Mouse (Mus musculus): ENCODE results near the gene Hoxd11.

Hoxd11 gene

DNA sequence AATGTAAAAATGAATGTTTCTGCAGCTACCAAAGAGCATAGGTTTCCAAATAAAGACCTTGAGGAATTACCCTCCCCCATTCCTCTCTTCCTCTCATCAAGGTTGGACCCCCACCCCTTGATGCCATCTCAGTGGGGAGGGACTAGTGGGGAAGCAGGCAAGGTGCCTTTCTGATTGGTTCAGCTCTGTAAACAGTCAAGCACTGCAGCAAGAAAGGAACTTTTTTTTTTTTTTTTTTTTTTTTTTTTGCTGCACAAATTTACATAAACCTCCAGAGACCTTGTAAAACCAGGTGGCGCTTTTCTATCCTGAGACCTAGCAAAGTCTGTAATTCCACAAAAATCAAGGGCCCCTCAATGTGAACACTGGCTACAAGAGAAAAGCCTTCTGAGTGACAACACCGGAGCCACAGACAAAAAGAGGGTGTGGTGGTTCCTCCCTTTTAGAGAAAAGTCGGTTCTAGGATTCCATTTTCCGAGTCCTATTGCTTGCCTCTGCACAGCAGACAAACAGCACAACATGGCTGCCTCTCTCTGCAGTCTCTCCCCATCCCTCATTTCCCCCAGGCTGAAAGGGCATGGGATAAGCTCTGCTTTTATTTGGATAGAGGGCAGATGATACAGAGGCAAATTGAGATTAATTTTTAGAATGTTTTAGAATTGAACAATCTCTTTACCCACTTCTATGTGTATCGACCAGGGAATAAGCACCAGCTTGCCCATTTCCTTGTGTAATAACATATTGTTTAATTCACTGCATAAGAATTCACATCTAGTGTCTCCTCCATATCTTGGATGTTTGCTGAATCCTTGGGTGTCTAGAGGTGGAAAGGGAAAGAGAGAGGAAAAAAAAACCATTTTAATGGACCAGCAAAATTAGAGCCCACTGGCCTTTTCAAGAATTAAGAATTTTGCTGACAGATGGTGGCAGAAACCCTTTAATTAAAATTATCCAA lies 30.4 kb downstream of the Hoxd11 start:
- no peak for DNase-seq (ENCODE audit: low spot score)

DNA sequence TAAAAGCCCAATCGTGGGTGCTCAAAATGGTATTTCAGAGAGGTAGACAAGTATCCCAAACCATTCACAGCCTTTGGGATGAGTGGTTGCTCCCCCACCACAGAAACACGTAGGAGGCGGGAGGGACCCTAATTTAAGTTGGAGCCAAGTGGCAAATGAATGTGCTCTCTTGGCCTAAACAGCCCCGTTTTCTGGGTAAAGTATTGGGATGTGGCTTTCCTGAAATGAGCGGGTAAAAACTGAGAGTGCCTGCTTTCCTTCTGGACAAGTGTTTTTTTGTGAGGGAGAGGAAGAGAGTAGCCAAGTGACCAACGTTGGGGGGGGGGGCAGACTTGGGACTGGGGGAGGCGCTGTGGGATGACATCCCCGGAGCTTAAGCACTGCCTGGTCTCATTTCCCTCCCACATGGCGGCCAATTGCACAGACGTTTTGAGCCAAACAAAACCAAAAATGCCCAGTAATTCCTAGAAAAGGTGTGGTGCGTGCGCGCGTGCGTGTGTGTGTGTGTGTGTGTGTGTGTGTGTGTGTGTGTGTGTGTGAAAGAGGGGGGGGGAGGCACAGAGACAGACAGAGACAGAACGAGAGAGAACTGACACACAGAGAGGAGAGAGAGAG lies 31.7 kb downstream of the Hoxd11 start:
- no peak for DNase-seq (ENCODE audit: low spot score)

DNA sequence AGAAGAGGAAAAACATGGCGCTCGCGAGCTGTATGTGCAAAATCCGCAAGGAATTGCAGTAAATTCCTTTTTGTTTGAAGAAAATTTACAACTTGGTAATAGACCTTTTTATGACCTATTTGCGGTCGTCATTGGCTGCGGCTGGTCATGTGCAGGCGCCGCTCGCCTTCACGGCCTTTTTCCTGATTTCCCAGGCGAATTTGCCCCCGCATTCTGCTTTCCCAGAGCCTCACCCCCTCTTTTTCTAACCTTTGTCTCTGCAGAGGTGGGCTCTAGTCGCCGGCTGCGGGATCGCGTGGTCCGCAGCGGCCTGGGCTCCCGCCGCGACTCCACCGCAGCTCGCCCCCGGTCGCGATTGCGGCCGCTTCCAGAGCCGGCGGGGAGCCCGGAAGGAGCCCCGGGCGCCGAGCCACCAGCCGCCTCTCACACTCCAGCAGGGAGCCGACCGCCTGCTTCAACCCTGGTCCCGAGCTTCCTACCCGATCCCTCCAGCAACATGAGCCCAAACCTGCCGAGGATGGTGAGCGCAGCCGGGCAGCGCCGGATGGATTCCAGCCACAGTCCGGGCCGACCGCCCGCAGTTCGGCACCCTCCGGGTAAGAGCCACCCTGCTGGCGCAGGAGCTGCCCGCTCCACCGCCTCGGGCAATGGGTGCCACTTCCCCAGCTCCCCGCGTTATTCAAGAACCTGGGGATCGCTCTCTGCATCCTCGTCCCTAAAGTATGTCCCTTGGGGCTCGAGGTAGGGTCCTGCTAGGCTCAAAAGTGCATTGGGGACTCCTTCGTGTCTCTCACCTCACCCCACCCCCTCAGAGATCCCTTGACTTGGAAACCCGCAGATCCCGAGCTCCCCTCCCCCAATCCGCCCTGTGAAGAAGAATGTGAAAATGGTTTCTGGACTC lies 32.6 kb downstream of the Hoxd11 start, which contains the start of the genes Hoxd3 and Hoxd4:
Gene Hoxd3 (plus strand): TSS at position 207 of the 901 bp plus-strand sequence.
Gene Hoxd4 (plus strand): TSS at position 209 of the 901 bp plus-strand sequence.
- no peak for DNase-seq (ENCODE audit: low spot score)

DNA sequence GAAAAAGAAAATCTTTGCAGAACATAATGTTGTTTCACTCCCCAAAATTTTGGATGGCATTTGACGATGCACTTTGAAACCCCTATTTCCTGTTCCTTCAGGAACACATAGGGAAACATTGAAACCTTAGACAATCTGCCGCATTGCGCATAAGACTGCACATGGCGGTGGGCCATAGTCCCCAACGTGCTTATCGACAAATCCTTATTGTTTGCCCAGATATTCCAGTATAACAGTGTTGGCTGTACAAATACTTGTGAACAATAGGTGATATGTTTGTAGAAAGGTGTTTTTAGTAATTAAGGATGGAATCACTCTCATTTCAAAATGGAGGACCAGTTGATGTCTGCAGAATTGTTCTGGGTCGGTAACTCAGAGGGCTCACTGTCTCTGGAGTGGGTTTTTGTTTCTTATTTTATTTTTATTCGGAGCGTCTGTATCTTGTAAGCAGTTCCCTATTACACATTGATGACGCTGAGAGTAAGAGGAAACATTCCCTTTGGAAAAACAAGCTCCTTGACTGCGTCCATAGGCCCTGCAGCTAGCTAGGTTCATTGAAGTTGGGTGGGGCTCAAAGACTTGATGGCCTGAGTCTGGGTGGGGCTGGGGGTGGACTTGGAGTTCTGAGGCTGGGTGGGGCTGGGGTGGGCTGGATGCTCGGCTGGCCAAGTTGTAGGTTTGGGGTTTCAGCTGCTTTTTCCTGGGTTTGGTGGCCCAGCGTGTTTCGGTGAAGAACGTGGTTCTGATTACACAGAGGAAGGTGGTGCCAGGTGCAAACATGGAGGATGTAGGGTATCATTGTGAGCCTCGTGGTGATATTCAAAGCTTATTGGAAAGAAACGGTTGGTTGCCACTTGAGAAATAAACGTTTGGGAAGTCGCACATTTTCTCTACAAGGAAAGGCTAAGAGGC lies 34.1 kb downstream of the Hoxd11 start:
- no peak for DNase-seq (ENCODE audit: low spot score)

DNA sequence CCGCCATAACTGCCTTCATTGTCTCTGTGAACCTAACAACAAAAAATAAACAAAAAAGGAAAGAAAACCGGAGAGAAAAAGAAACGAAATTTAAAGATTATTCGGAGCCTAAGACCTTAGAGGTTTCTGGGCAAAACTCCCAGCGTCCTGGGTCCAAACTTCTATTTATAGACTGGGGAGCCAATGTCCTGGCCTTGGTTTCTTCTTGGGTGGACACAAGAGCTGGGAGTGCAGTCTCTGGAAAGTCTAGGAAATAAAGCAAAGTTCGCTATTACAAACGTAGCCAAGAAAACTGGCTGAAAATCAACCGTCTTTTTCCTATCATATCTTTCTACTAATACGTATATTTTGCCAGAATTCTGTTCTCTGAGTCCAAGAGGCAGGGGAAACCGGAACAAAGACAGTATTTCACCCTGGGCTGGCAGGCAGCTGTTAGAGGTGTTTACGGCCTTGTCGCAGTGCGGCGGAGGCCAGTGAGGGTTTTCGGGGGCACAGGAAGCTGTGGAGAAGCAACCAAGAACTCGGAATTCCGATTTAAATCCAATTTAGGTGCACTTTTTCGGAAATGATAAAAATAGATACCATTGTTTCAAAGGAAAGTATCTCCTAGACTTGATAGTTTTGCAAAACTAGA lies 34.9 kb downstream of the Hoxd11 start:
- DNase-seq (ENCODE audit: low spot score), result no peak

DNA sequence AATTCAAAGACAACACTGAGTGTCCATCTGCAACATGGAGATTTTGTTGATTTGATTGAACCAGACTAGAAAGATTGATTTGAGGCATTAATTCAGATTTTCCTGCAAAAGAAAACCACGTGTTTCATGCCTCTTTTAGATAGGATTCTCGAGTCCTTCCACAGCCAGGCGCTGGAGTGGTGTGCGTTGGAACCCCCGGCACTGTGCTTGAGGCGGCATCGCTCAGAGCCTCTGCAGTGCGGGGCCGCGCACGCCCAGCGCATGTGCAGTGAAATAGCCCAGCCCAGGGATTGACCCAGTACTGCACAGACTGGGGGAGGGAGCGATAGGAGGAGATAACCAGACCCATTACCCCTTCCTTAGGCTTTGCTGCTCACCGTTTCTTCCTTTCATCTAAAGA lies 35.5 kb downstream of the Hoxd11 start:
- no peak for DNase-seq (ENCODE audit: low spot score)

DNA sequence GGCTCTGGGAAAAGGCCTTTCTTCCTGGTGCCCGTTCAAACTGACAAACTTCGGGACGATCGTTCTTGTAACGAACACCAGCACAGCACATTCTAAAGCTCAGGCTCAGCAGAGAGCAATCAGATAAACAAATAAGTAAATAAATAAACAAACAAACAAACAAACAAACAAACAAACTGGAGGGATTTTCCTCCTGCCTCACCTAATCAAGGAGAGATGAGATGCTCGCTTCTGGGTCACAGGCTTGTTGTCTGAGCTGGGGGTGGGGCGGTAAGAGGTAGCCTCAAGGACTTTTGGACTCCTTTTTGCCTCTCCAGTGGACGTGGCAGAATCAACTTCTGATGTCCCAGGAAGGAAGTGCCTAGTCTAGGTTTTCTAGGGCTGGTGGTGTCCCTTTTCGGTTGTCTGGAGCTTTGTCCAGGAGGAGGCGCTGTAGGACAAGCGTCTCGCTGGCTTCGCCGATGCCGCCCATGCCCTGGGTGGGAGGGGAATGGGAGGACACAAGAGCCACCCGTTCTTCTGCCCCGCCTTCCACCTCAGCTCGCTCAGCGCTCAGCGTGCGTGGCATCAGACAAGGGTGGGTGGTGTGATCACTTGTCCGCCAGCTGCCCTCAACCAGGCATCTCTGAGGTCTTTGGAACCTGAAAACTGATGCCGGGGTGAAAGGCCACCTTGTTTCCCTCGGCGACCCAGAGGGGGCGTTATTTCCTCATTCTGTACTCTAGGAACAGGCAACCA lies 36.3 kb downstream of the Hoxd11 start:
- peak; percentile 94 for DNase-seq (ENCODE audit: low spot score)

DNA sequence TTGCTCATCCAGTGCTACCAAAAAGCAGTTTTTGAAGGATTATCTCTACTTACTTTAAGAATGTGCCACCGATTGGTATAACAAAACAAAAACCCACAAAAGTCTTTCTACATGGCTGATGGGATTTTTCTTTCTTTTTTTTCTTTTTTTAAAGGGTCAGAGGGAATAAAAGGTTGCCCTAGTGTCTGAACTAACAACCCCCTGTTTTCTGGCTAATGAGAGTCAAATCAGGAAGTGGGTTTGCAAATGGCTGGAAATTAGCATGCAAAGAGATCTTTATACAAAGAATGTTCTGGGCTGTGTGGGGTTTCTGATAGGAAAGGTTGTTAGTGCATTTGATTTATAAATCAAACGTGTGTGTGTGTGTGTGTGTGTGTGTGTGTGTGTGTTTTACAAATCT lies 41.0 kb downstream of the Hoxd11 start:
- no peak for DNase-seq (ENCODE audit: low spot score)

DNA sequence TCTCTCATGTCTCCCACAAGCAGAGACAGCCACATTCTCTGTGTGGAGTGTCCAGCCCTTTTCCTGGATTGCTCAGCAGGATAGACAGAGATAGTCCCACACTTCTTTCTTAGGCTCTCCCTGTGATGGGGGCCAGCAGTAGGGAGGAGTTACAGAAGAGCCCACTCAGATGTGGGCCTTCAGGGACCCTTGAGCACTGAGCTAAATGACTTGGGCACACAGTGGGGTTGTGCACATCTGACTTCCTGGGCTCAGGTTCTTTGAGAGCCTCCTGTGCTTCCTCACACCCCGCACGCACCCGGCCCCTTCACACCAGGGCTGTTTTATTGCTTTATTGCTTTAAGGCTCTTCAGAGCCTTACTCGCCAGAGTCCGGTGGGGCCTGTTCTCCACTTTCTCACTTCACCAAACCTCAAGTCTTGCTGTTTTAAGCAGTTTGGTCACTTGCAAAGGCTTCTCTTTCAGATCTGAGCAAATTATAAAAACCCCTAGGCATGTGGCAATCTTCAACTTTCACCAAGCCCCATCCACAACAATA lies 41.7 kb downstream of the Hoxd11 start:
- DNase-seq (ENCODE audit: low spot score), result no peak

DNA sequence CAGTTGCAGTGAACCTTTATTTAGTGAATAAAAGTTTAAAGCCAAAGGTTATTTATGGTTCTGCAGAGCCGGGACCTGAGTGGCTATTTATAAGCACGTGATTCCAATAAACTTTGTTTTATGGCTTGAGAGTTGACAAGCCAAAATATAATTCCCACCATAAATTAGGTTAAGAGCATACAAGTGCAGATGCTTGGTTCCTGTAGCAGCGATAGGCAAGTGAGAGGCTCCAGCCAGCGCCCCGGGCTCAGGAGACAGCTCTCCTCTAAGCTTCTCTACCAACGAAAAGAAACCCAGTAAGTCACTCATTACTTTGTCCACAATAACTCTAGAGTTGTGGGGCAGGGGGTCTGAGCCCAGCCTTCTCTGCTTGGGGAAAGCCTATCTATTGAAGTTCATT lies 42.5 kb downstream of the Hoxd11 start:
- no peak for DNase-seq (ENCODE audit: low spot score)

DNA sequence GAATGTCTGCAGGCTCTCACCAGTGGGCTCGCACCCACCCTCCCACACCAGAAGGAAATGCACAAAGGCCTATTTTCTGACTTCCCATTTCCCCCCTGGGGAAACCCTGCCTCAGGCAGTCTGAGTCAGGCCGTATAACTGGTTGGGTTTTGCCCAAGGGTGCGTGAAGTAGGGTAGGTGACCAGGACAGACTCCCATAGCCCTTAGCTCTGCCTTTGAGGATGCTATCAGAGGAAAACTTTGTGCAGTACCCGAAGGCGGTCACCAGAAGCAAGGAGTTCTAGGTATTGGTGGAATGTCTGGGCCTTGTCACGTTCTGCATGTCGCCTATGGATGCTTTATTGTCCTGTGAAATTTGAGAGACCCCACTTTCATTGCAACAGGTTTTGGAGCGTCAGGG lies 43.6 kb downstream of the Hoxd11 start:
- no peak for DNase-seq (ENCODE audit: low spot score)

DNA sequence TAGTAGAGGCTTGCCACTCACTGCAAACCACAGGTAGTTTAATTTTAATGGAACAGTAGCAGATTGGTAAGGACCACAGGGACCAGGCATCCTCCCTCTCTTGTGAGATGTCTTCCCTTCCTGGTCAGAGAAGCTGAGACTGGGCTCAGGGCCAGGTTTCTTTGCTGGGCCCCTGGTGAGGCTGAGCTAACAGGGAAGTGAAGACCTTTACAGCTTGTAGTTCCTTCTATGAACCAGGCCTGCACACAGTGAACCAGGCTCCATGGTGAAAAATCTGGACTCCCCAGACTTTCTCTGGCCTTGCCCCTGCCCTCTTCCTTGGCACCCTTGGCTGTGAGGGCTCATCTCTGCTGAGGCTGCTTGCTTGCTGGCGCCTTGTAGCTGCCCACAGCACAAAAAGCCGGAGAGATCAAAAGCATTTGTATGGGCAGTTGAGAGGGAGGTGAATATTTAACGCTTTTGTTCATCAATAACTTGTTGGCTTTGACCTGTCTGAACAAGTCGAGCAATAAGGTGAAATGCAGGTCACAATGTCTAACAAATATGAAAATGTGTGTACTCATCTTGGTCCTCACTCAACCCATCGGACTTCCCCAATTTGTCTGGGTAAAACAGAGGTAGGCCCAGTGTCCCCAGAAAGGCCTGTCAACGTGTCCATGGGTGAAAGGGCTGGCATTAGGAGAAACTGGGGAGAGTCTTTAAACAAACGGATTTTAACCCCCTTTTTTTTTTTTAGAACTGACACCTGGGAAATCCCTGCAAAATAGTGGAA lies 45.1 kb downstream of the Hoxd11 start:
- no peak for DNase-seq (ENCODE audit: low spot score)

DNA sequence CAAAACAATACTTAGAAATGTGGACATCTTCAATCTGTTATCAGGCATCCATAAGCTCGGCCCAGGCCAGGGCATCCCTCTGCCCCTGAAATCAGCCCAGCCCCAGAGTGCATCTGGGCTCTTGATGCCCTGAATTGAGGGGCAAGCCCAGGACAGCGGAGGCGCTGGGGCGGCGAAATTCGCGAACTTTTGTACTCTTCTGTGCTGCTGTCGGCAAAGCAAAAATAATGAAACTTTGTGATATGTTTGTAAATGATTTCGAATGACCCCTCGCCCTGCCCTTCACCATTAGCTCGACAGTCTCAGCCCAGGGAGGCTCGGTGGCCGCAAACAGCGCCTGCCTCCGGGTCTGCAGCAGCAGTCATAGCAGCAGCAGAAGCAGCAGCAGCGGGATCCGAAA lies 45.8 kb downstream of the Hoxd11 start:
- DNase-seq (ENCODE audit: low spot score), result no peak

DNA sequence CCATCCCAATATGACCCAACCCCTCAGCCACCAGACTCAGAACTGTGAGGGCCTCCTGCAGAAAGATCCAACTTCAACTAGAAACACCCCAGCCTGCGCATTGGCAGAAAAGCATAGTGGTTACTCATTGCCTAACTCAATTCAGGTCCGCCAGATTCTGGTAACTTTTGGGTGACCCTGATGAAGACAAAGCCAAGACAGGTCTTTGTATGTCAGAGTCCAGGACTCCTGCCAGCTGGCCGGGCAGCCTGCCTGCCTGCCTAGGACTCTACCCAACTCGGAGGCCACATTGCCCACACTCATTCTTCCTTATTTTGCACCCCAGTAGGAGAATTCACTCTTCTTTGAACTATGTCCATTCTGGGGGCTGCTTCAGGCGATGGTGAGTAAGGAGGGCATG lies 47.2 kb downstream of the Hoxd11 start, which contains the start of gene Gm28230:
Gene Gm28230 (plus strand): TSS at position 178 of the 400 bp plus-strand sequence.
- no peak for DNase-seq (ENCODE audit: low spot score)

DNA sequence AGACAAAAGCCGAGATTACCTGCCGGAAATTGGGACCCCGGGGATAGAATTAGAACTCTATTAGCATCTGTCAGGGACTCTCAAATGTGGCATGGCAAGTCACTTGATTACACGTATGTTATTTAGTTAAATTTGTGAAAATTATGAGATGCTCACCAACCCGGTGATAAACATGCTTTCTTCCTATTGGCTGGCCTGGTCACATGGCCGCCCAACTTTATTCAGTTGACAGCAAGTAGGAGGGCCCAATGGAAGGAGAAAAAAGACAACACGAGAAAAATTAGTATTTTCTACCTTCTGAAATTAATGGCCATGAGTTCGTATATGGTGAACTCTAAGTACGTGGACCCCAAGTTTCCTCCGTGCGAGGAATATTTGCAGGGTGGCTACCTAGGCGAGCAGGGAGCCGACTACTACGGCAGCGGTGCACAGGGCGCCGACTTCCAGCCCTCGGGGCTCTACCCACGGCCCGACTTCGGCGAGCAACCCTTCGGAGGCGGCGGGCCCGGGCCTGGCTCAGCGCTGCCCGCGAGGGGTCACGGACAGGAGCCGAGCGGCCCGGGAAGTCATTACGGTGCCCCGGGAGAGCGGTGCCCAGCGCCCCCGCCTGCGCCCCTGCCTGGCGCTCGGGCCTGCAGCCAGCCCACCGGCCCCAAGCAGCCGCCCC lies 47.7 kb downstream of the Hoxd11 start:
- DNase-seq (ENCODE audit: low spot score), result no peak

DNA sequence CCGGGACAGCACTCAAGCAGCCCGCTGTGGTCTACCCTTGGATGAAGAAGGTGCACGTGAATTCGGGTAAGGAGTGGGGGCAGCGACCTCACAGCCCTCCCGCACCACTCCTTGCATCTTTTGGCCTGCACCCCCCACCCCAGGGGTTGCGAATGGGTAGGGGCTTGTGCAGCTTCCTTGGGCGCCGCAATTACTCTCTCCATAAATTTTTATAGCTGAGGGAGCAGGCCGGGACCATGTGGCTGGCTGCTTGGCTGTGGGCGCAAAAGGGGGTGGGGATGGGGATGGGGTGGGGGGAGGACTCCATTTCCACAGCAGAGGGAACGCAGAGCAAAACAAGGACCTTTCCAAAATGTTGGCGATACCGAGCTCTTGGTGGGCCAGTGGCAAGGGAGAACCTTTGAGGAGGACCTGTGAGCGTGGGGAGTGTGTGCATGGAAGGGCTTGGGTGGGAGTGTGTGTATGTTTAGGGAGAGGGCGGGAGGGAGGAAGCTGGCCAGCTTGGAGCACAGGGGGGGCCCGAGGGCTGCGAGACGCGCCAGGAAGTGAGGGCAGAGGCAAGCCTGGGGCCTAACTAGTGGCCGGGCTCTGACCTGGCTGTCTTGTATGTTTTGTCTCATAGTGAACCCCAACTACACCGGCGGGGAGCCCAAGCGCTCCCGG lies 48.4 kb downstream of the Hoxd11 start:
- no peak for DNase-seq (ENCODE audit: low spot score)

DNA sequence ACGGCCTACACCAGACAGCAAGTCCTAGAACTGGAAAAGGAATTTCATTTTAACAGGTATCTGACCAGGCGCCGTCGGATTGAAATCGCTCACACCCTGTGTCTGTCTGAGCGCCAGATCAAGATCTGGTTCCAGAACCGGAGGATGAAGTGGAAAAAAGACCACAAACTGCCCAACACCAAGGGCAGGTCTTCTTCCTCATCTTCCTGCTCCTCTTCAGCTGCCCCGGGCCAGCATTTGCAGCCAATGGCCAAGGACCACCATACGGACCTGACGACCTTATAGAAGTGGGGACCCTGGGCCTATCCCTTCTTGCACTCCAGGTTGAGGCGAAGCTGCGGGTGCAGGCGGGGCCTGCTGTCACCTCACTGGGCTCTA lies 48.9 kb downstream of the Hoxd11 start:
- no peak for DNase-seq (ENCODE audit: low spot score)

DNA sequence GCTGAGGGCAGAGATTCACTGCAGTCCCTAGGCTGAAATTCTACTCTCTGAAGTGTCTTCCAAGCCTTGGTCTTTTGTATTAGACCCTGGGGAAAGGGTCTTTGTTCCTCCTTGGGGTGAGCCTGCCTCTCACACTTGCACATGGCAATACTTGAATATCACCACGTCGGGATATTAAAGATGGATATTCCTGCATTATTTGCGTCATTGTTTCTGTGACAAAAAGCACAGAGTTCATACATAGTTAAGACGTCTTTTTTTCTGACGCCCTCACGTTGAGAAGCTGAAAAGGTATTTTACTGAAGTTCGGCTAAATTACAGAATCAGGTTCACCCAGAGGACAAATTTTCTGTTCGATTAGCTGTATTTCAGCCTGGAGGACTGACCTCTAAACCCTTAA lies 51.0 kb downstream of the Hoxd11 start:
- DNase-seq (ENCODE audit: low spot score), result no peak

All from retina, embryonic 14.5 days (tissue).